Mouse (Mus musculus): ENCODE data around the gene Arhgef2. TPM values are rescaled to one million over a fixed set of nuclear protein-coding genes. Genes with fewer than 3 reads are reported as not detected.

Arhgef2 gene
- polyA plus RNA-seq (2015; fragmentation: Nextera tagmentation; extraction: Ambion mirVana), result 30.4 and 30.5 TPM in 2 replicates

DNA sequence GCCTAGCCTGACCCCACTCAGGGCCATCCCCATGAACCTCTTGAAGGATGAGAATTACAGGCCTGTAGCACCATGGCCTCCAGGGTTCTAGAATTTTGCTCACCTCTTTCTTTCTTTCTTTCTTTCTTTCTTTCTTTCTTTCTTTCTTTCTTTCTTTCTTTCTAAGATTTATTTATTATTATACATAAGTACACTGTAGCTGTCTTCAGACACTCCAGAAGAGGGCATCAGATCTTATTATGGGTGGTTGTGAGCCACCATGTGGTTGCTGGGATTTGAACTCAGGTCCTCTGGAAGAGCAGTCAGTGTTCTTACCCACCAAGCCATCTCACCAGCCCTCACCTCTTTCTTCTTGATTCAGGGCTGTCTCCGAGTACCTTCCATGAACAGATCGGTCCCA lies at the start of gene Arhgef2:
Arhgef2 (plus strand) TSS at position 301 of the 400 bp plus-strand sequence.

DNA sequence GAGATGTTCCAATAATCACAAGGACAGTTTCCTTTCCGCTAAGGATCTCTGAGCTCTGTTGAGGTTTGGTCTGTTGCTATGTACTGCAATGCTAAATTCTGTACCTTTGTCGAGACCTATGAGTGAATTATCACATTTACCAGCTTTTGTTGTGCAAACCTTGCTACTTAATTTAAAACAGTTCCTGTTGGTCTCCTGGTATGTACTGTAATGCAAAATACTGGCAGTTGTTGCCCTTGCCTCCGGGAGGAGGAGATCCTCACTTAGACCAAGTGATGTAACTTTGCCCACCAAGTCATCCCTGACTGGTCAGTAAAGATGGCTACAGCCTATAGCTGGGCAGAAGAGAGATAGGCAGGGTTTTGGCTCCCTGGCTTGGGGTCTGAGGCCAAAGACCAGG lies 30.2 kb upstream of the Arhgef2 start, which contains the start of gene Ssr2:
Ssr2 (plus strand) TSS at position 337 of the 400 bp plus-strand sequence.

DNA sequence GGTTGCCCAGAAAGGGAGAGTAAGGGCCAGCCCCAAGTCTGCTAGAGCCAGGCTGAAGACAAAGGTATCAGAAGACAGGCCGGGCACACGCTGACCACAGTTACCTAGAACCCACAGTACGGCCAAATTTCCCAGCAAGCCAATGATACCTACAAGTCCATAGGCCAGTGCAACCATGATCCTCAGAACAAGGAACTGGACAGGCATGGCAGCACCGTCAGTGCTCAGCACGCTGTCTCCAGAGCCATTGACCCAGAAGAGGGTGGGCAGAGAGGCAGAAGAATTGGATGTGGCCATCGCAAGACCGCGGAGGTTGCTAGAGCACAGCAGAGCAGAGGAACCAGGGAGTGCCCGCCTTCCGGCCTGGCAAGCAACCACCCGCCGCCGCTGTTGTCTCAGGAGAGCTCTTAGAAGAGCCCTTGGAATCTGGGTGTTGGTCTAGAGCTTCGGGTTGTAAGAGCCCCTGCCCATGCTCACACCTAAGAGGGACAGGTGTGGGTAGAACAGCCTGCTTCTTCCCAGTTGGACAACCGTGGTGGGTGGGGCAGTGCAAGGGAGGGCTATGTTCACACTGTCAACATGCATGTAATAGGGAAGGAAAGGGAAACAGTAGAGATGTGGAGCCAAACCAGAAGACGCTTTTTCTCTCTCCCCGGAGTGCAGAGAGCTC lies 47.2 kb downstream of the Arhgef2 start, which contains the start of gene Rxfp4:
Rxfp4 (minus strand) TSS at position 297 of the 670 bp plus-strand sequence.

DNA sequence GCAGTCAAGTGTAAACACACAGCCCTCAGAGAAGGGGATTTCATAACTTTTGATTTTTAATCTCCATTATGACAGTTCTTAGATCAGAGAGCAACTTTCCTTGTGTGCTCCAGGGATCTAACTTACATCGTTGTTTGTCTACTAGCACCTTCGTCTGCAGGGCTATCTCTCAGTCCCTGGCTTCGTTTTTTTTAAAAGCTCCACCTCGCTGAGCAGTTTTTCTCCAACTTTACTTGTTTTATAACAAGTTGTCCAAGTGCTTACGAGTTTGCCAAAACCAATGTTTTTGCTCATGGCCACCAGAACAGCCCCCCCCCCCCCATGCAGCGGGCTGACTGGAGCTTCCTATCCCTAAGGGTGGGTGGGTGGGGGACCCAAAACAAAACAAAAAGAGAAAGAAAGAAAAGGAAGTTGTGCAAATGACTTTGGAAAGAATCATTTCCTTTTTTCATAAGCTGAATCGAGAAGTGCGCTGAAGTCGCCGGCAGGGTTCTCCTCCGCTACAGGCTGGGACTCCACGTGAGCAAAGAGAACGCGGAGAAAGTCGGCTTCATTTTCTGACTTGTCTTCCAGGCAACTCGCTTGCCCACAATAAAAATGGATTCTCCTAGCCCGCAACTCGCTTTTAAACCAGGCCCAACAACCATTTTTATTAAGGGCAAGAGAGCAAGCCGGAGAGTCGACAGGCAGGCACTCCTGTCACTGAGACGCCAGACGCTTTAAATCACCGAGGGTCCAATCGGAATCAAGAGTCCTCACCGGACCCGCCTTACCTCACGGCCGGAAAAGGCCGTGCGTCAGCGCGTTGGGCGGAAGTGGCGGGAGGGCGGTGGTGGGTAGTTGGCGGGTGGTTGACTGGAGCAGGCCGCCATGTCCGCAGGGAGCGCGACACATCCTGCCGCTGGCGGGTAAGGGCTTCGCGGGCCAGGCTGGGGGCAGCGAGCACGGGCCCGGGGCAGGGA lies 79.5 kb downstream of the Arhgef2 start, which contains the start of gene Khdc4:
Khdc4 (plus strand) TSS at position 824 of the 962 bp plus-strand sequence.

Other genes with a start within 250 kb of the Arhgef2 start
- 45.2 and 47.2 TPM in 2 replicates for gene Paqr6, start 241.4 kb upstream of the Arhgef2 start, polyA plus RNA-seq (2015; fragmentation: Nextera tagmentation; extraction: Ambion mirVana)
- gene Bglap3, start 233.2 kb upstream of the Arhgef2 start, polyA plus RNA-seq (2015; fragmentation: Nextera tagmentation; extraction: Ambion mirVana), result 1.2 and 1.5 TPM in 2 replicates
- gene Bglap2, start 227.3 kb upstream of the Arhgef2 start, polyA plus RNA-seq (2015; fragmentation: Nextera tagmentation; extraction: Ambion mirVana), result 4.9 and 8.9 TPM in 2 replicates
- gene Bglap, start 221.5 kb upstream of the Arhgef2 start, polyA plus RNA-seq (2015; fragmentation: Nextera tagmentation; extraction: Ambion mirVana), result 0.49 TPM in 1 of 2 replicates, not detected in the other
- 45.0 and 46.8 TPM in 2 replicates for gene Pmf1, start 195.6 kb upstream of the Arhgef2 start, polyA plus RNA-seq (2015; fragmentation: Nextera tagmentation; extraction: Ambion mirVana)
- 10.1 TPM in 2 replicates for gene Slc25a44, start 180.8 kb upstream of the Arhgef2 start, polyA plus RNA-seq (2015; fragmentation: Nextera tagmentation; extraction: Ambion mirVana)
- 17.7 and 20.0 TPM in 2 replicates for gene Sema4a, start 144.8 kb upstream of the Arhgef2 start, polyA plus RNA-seq (2015; fragmentation: Nextera tagmentation; extraction: Ambion mirVana)
- 294 and 327 TPM in 2 replicates for gene Lmna, start 96.0 kb upstream of the Arhgef2 start, polyA plus RNA-seq (2015; fragmentation: Nextera tagmentation; extraction: Ambion mirVana)
- gene Mex3a, start 73.6 kb upstream of the Arhgef2 start, polyA plus RNA-seq (2015; fragmentation: Nextera tagmentation; extraction: Ambion mirVana), result 2.1 TPM in 2 replicates
- gene Rab25, start 57.7 kb upstream of the Arhgef2 start, polyA plus RNA-seq (2015; fragmentation: Nextera tagmentation; extraction: Ambion mirVana), result 90.9 and 91.9 TPM in 2 replicates
- 127 and 138 TPM in 2 replicates for gene Lamtor2, start 52.9 kb upstream of the Arhgef2 start, polyA plus RNA-seq (2015; fragmentation: Nextera tagmentation; extraction: Ambion mirVana)
- gene Ubqln4, start 52.2 kb upstream of the Arhgef2 start, polyA plus RNA-seq (2015; fragmentation: Nextera tagmentation; extraction: Ambion mirVana), result 14.4 and 16.4 TPM in 2 replicates
- gene Ssr2, start 30.1 kb upstream of the Arhgef2 start, polyA plus RNA-seq (2015; fragmentation: Nextera tagmentation; extraction: Ambion mirVana), result 191 and 192 TPM in 2 replicates
- gene Rxfp4, start 47.2 kb downstream of the Arhgef2 start, polyA plus RNA-seq (2015; fragmentation: Nextera tagmentation; extraction: Ambion mirVana), result not detected in 2 replicates
- gene Khdc4, start 79.8 kb downstream of the Arhgef2 start, polyA plus RNA-seq (2015; fragmentation: Nextera tagmentation; extraction: Ambion mirVana), result 36.9 and 43.8 TPM in 2 replicates
- 71.1 and 85.1 TPM in 2 replicates for gene Rit1, start 110.9 kb downstream of the Arhgef2 start, polyA plus RNA-seq (2015; fragmentation: Nextera tagmentation; extraction: Ambion mirVana)
- 3.7 and 4.0 TPM in 2 replicates for gene Syt11, start 169.2 kb downstream of the Arhgef2 start, polyA plus RNA-seq (2015; fragmentation: Nextera tagmentation; extraction: Ambion mirVana)
- gene Gon4l, start 229.3 kb downstream of the Arhgef2 start, polyA plus RNA-seq (2015; fragmentation: Nextera tagmentation; extraction: Ambion mirVana), result 3.3 and 3.4 TPM in 2 replicates